Mouse (Mus musculus) G1E (cell line): Measurements from ENCODE around the gene Ksr1.

ENCODE experiments used
- CTCF ChIP-seq: IDR thresholded peaks from 2 replicates; pipeline ENCODE4 v1.5.1; 2012; ENCODE audit warnings: low read depth, low read length, inconsistent platforms, mixed read lengths
- GATA2 ChIP-seq: IDR thresholded peaks from 2 replicates; pipeline ENCODE4 v1.6.1; 2012; ENCODE audit warnings: low read depth, low read length, inconsistent platforms, borderline replicate concordance
- TAL1 ChIP-seq: conservative IDR thresholded peaks from 2 replicates; pipeline ENCODE4 v1.6.1; 2012; ENCODE audit warnings: low read depth, low read length, inconsistent platforms, mixed read lengths

DNA sequence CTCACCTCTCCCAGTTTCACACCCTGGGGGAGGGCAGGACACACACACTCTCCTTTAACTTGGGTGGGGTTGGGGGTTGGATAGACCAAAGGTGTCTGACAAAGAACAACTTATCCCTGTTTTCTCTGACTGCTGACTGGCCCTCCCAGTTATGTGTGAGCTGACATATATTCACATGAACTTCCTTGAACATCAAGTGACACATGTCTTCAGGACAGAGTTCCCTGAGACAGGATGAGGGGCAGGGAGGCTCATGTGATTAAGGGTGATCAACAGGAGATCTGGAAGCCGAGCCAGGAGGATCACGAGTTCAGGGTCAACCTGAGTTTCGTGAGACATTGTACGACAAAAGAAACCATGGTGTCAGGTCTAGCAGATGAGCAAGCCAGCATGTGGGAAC, 35.7 kb upstream of the Ksr1 start:
- TF ChIP-seq CTCF (no peak), GATA2 (no peak), TAL1 (no peak)
